In genomic region chr10:19941063-19941462, GRCm38 (mm10) we compare ENCODE assay signal across 8 mouse cellular contexts. TPM values are rescaled to one million over a fixed set of nuclear protein-coding genes. Genes with fewer than 3 reads are reported as not detected.
DNase-seq lines count a peak whose midpoint lies in the region; ATAC-seq and TF ChIP-seq lines count a peak whose summit lies in the region.

No protein-coding gene starts in this region.

- TF ChIP-seq POLR2A in liver, adult 2 months (IDR thresholded peaks at IDR 0.05; ENCODE audit: extremely low read depth, insufficient read depth, low read length): no peak

- H3K36me3 ChIP-seq in liver, adult 2 months (ENCODE audit: control insufficient read depth, insufficient read depth, low read length): no peaks in the 10 kb centered on the region
- no peaks in the 10 kb centered on the region for H3K36me3 ChIP-seq in liver, embryonic 12.5 days
- no peaks in the 10 kb centered on the region for H3K36me3 ChIP-seq in macrophage (ENCODE audit: inconsistent target)
- H3K36me3 ChIP-seq in forebrain, embryonic 12.5 days (replicated peaks): no peaks in the 10 kb centered on the region

- DNase-seq in liver, adult 2 months (ENCODE audit: extremely low read depth, low read depth, low spot score): peak; percentile 49
- DNase-seq in gastrocnemius, adult 8-10 months (ENCODE audit: low spot score in 2 of 2): peak; percentile 36 to 68
- peak; percentile 59 for DNase-seq in kidney, adult 18-20 months
- no peak for DNase-seq in urinary bladder, adult 2 months (ENCODE audit: low spot score)

- H3K4me3 ChIP-seq in liver, adult 2 months (ENCODE audit: insufficient read depth, low read depth, low read length): no peak overlapping the region
- H3K4me3 ChIP-seq in liver, embryonic 12.5 days: no peak overlapping the region
- no peak overlapping the region for H3K4me3 ChIP-seq in macrophage (ENCODE audit: inconsistent target)
- no peak overlapping the region for H3K4me3 ChIP-seq in forebrain, embryonic 12.5 days (replicated peaks)

- peaks cover 30% of the 10 kb centered on the region; the same call in 1 of the 2 replicates for H3K79me2 ChIP-seq in liver, adult 2 months (ENCODE audit: control insufficient read depth, insufficient read depth, low read length)
- H3K79me2 ChIP-seq in macrophage (ENCODE audit: inconsistent target): peaks cover 77% of the 10 kb centered on the region

- no peak overlapping the region for H3K9ac ChIP-seq in liver, adult 2 months (ENCODE audit: low read depth, low read length)
- H3K9ac ChIP-seq in liver, embryonic 12.5 days: no peak overlapping the region
- no peak overlapping the region for H3K9ac ChIP-seq in forebrain, embryonic 12.5 days

- ATAC-seq in liver, embryonic 12.5 days: no peak; the same call in 1 of the 2 replicates
- no peak for ATAC-seq in activated CD4-positive, CD25-positive, alpha-beta regulatory T cell, adult 4 months
- ATAC-seq in forebrain, embryonic 12.5 days (ENCODE audit: low FRiP score): no peak

- H3K9me3 ChIP-seq in liver, embryonic 12.5 days (replicated peaks): no peaks in the 10 kb centered on the region
- H3K9me3 ChIP-seq in forebrain, embryonic 12.5 days: no peaks in the 10 kb centered on the region

- 53% methylated on average over 6 of the region's 6 CpGs for WGBS in liver, adult 2 months
- WGBS in liver, embryonic 12.5 days (ENCODE audit: insufficient replicate concordance): 17% methylated on average over 6 of the region's 6 CpGs
- 0% methylated on average over 6 of the region's 6 CpGs for WGBS in macrophage (ENCODE audit: missing documents)
- 71% methylated on average over 6 of the region's 6 CpGs for WGBS in forebrain, embryonic 12.5 days

- no peaks in the 10 kb centered on the region for H3K27me3 ChIP-seq in liver, adult 2 months (ENCODE audit: control insufficient read depth, insufficient read depth, low read length)
- peaks cover 4% of the 10 kb centered on the region; the same call in 1 of the 2 replicates for H3K27me3 ChIP-seq in liver, embryonic 12.5 days (replicated peaks)
- H3K27me3 ChIP-seq in forebrain, embryonic 12.5 days: peaks cover 21% of the 10 kb centered on the region

- TF ChIP-seq CTCF in liver, adult 2 months (IDR thresholded peaks at IDR 0.05; ENCODE audit: low read depth, low read length): no peak

- no peak overlapping the region for H3K4me2 ChIP-seq in liver, embryonic 12.5 days
- H3K4me2 ChIP-seq in forebrain, embryonic 12.5 days: no peak overlapping the region

- H3K27ac ChIP-seq in liver, adult 2 months (replicated peaks; ENCODE audit: insufficient read depth, low read depth, low read length): no peak overlapping the region
- no peak overlapping the region for H3K27ac ChIP-seq in liver, embryonic 12.5 days
- H3K27ac ChIP-seq in macrophage: peak overlapping the region; percentile 69
- no peak overlapping the region for H3K27ac ChIP-seq in forebrain, embryonic 12.5 days

- peaks cover 38% of the 10 kb centered on the region for H3K4me1 ChIP-seq in liver, adult 2 months (ENCODE audit: control insufficient read depth, insufficient read depth, low read length)
- H3K4me1 ChIP-seq in liver, embryonic 12.5 days: peaks cover 29% of the 10 kb centered on the region
- peaks cover 7% of the 10 kb centered on the region; the same call in 1 of the 2 replicates for H3K4me1 ChIP-seq in forebrain, embryonic 12.5 days

RNA-seq across cellular contexts. Expression of gene Map3k5, which starts 6.8 kb away (rescaled TPM):
- 25.4 and 26.4 TPM in 2 replicates for total RNA-seq in liver, adult 2 months (2014; rRNA removed)
- 2.8 and 2.9 TPM in 2 replicates for polyA plus RNA-seq in liver, adult 2 months (2012; rRNA removed)
- 1.2 and 1.3 TPM in 2 replicates for polyA plus RNA-seq in liver, embryonic 12.5 days (2016; fragmentation: Nextera tagmentation; extraction: Ambion mirVana)
- 1 to 10 TPM; 6.0 to 8.3 (median 6.6) TPM for total RNA-seq in gastrocnemius, adult 8-10 months (2022)
- total RNA-seq in macrophage (2018; cell fraction: chromatin; rRNA removed): 100 to 1,000 TPM in 3 of 26 experiments, 10 to 100 TPM in 23; 16.6 to 274 (median 35.8) TPM
- total RNA-seq in macrophage (2018; cell fraction: cytosol; rRNA removed): 10 to 100 TPM in 2 of 26 experiments, 1 to 10 TPM in 24; 3.2 to 20.8 (median 5.8) TPM
- 100 to 1,000 TPM in 2 of 26 experiments, 10 to 100 TPM in 24; 10.1 to 158 (median 19.9) TPM for total RNA-seq in macrophage (2018; cell fraction: nucleus; rRNA removed)
- polyA plus RNA-seq in macrophage (2018): 3.9 to 8.3 TPM (median 6.0 TPM) in 3 replicates
- polyA plus RNA-seq in activated CD4-positive, CD25-positive, alpha-beta regulatory T cell, adult 4 months (2017; shearing (Covaris generic)): 10 to 100 TPM in 1 of 2 experiments, 1 to 10 TPM in 1; 9.6 to 15.7 TPM
- 20.6 and 23.3 TPM in 2 replicates for polyA plus RNA-seq in urinary bladder, adult 2 months (2012; rRNA removed)
- 0.35 and 0.64 TPM in 2 replicates for polyA plus RNA-seq in forebrain, embryonic 12.5 days (2016; fragmentation: Nextera tagmentation; extraction: Ambion mirVana)

RNA-seq across cellular contexts. Expression of gene Pex7, which starts 33.6 kb away (rescaled TPM):
- total RNA-seq in liver, adult 2 months (2014; rRNA removed): 112 and 114 TPM in 2 replicates
- polyA plus RNA-seq in liver, adult 2 months (2012; rRNA removed): 118 and 129 TPM in 2 replicates
- polyA plus RNA-seq in liver, embryonic 12.5 days (2016; fragmentation: Nextera tagmentation; extraction: Ambion mirVana): 29.7 and 30.9 TPM in 2 replicates
- 10 to 100 TPM; 20.6 to 25.0 (median 24.3) TPM for total RNA-seq in gastrocnemius, adult 8-10 months (2022)
- 10 to 100 TPM; 15.7 to 50.8 (median 38.1) TPM for total RNA-seq in macrophage (2018; cell fraction: chromatin; rRNA removed)
- 10 to 100 TPM; 14.3 to 21.9 (median 18.0) TPM for total RNA-seq in macrophage (2018; cell fraction: cytosol; rRNA removed)
- total RNA-seq in macrophage (2018; cell fraction: nucleus; rRNA removed): 10 to 100 TPM; 10.2 to 34.4 (median 20.5) TPM
- polyA plus RNA-seq in macrophage (2018): 9.7 to 17.6 TPM (median 16.0 TPM) in 3 replicates
- polyA plus RNA-seq in activated CD4-positive, CD25-positive, alpha-beta regulatory T cell, adult 4 months (2017; shearing (Covaris generic)): 10 to 100 TPM; 10.7 to 13.0 TPM
- polyA plus RNA-seq in urinary bladder, adult 2 months (2012; rRNA removed): 29.6 and 38.2 TPM in 2 replicates
- 25.4 and 26.0 TPM in 2 replicates for polyA plus RNA-seq in forebrain, embryonic 12.5 days (2016; fragmentation: Nextera tagmentation; extraction: Ambion mirVana)
